Mouse (Mus musculus) forebrain, embryonic 10.5 days (tissue): Measurements from ENCODE around the gene Nolc1. TPM values are rescaled to one million over a fixed set of nuclear protein-coding genes. Genes with fewer than 3 reads are reported as not detected.

Source experiments
- DNase-seq: peaks from one replicate; pipeline ENCODE4 v3.0.0-alpha.2; 2017; ENCODE audit warnings: low spot score; ENCODE audit errors: extremely low spot score
- H3K27ac ChIP-seq: fragments of 300-500 bp; sonication (generic); 2 replicates; pipeline ENCODE4 v1.5.1; 2016; ENCODE audit warnings: mild to moderate bottlenecking
- H3K27me3 ChIP-seq: fragments of 300-500 bp; sonication (generic); 2 replicates; pipeline ENCODE4 v1.6.1; 2016; ENCODE audit warnings: mild to moderate bottlenecking; ENCODE audit not compliant: poor library complexity, severe bottlenecking
- H3K36me3 ChIP-seq: fragments of 300-500 bp; sonication (generic); replicated peaks from 2 replicates; pipeline ENCODE4 v1.6.1; 2016; ENCODE audit warnings: mild to moderate bottlenecking, moderate library complexity
- H3K4me1 ChIP-seq: fragments of 300-500 bp; sonication (generic); 2 replicates; pipeline ENCODE4 v1.6.1; 2016
- H3K4me3 ChIP-seq: fragments of 300-500 bp; sonication (generic); 2 replicates; pipeline ENCODE4 v1.5.1; 2016; ENCODE audit warnings: mild to moderate bottlenecking, moderate library complexity
- H3K9me3 ChIP-seq: fragments of 300-500 bp; sonication (generic); 2 replicates; pipeline ENCODE4 v1.6.1; 2016; ENCODE audit warnings: mild to moderate bottlenecking, moderate library complexity
- WGBS: fragments of 180-500 bp; shearing (Covaris S2); methylation state at CpG from one replicate; pipeline ENCODE4 v1.1.7; 2016; 5-methylcytosine and 5-hydroxymethylcytosine counted together
- polyA plus RNA-seq: library from polyadenylated mRNA; unstranded; fragments of >200 nt; fragmentation: Nextera tagmentation; extraction: Ambion mirVana; gene quantifications from 2 replicates; pipeline ENCODE4 v1.2.1, GENCODE M21; 2016

Gene Nolc1
- polyA plus RNA-seq, 1 experiment from 2014 or later, result 167 TPM

- peaks cover 61% of the 10 kb centered on the region for H3K4me1 ChIP-seq
- H3K36me3 ChIP-seq, result peaks cover 52% of the 10 kb centered on the region
- WGBS, result 33% methylated on average over 6 of the region's 6 CpGs
Observed at GRCm38 (mm10) chr19:46037243-46037924, 38.3 kb upstream of the Nolc1 start.

DNA sequence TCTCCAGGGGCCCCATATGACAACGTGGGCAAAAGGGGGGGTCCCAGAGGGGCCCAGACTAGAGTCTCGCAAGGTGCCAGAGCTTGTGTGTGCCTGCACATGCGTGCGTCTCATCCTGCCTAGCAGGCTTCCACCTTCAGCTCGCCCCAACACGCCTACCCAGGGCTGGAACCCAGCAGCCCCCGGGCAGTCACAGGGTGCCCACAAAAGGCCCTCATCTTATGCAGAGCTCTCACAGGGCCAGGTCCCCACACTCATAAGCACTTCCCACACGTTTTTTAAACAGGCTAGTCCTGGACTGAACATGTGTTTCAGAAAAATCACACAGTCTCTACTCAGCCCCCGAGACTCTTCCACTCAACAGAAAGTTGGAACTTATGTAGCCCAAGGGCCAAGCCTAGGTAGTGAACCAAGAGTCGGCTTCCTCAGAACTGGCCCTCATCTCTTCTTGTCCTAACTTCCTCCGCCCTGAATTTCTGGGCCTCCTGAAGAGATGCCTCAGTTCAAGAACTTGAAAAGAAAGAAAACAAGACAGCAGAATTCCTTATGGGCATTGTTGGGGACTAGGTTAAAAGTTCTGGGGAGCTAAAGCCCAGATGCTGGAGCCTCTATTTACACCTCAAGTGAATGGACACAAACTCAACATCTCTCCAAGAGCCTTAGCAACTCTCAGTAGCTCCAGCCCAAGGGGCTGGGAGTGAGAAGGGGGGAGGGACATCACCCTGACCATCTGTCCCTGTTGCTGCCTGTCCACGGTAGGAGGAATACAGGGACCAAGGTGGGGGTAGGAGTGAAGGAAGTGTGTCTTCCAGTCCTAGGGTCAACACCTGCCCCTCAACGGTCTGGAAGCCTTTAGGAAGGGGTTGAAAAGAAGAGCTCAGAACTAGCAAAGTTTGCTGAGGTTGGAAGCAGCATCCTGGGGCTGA is 37.5 kb upstream of the Nolc1 start:
- no peaks in the 10 kb centered on the region for H3K27me3 ChIP-seq
- no peak for DNase-seq
- WGBS, result 28% methylated on average over 13 of the region's 13 CpGs

More at GRCm38 (mm10) chr19:46037243-46037924, 38.3 kb upstream of the Nolc1 start:
- peak overlapping the region; percentile 84 for H3K4me3 ChIP-seq
- no peaks in the 10 kb centered on the region for H3K27me3 ChIP-seq
- H3K27ac ChIP-seq, result peak overlapping the region; percentile 99
- H3K9me3 ChIP-seq, result no peaks in the 10 kb centered on the region
- no peak for DNase-seq

DNA sequence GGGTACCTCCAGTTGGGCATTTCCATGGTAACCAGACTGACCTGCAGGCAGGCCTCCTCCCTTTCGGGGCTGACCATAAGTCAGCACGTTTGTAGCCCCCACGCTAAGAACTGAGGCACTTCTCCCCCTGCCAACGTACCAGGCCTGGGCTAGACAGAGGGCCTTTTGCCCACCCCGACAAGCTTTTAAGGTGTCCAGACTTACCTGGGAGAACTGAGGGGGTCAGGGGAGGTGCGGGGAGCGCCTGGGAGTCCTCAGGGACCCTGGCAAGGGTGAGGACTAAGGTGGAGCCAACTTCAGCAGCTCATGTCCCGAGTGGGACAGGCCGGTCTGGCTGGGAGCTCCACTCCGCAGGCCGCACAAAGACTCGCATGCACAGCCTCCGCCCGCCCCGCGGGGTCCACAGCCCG is 36.8 kb upstream of the Nolc1 start:
- Histone ChIP-seq H3K27ac (peak overlapping the region; percentile 99), H3K4me1 (peaks cover 76% of the 10 kb centered on the region), H3K9me3 (no peaks in the 10 kb centered on the region), H3K4me3 (peak overlapping the region; percentile 84), H3K27me3 (no peaks in the 10 kb centered on the region), H3K36me3 (peaks cover 37% of the 10 kb centered on the region)
- peak; percentile 59 for DNase-seq
- under 1% methylated on average over 17 of the region's 17 CpGs for WGBS

More for the DNA sequence above, 37.5 kb upstream of the Nolc1 start:
- peaks cover 69% of the 10 kb centered on the region for H3K4me1 ChIP-seq
- H3K36me3 ChIP-seq, result peaks cover 44% of the 10 kb centered on the region
- H3K9me3 ChIP-seq, result no peaks in the 10 kb centered on the region
- peak overlapping the region; percentile 99 for H3K27ac ChIP-seq
- H3K4me3 ChIP-seq, result peak overlapping the region; percentile 84

- H3K4me1 ChIP-seq, result peaks cover 82% of the 10 kb centered on the region
- no peaks in the 10 kb centered on the region for H3K27me3 ChIP-seq
- peak; percentile 89 for DNase-seq
- WGBS, result 2% methylated on average over 26 of the region's 30 CpGs
- H3K4me3 ChIP-seq, result peak overlapping the region; percentile 84
- H3K36me3 ChIP-seq, result peaks cover 31% of the 10 kb centered on the region
- H3K27ac ChIP-seq, result peak overlapping the region; percentile 99
- no peaks in the 10 kb centered on the region for H3K9me3 ChIP-seq
Observed at GRCm38 (mm10) chr19:46039478-46039877, 36.2 kb upstream of the Nolc1 start.

DNA sequence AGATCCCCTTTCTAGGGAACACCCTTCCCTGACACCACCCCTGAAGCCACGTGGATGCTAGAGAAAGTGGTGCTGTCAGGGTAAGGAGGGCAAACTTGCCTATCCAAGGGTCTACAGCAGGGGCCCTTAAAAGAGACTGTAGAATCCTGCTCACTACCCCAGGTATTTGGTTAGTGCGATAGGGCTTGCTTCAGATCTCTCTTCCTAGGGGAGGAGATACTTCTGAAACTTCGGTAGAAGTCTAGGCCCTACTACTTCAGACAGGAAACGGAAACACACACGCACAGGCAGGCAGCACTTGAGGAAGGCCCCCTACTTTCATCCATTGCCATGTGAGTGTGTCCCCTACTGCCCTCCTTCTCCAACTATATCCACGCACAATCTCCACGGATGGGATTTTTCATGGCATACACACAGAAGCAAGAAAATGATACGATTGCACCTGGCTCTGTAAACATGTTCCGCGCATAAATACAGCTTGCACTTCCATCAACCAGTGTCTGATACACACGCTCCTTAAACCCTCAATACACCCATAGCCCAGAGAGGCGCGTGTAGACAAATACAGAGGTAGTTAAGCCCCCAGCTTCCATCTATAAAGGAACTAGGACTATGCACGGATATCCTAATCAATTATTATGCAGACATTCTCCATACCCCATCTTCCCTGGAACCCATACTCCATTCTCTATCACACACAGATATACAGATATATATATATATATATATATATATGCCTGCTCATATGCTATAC is 35.3 kb upstream of the Nolc1 start:
- Histone ChIP-seq H3K36me3 (peaks cover 22% of the 10 kb centered on the region), H3K4me1 (peaks cover 90% of the 10 kb centered on the region), H3K9me3 (no peaks in the 10 kb centered on the region), H3K4me3 (peak overlapping the region; percentile 84), H3K27me3 (no peaks in the 10 kb centered on the region), H3K27ac (peak overlapping the region; percentile 99)
- DNase-seq, result no peak
- WGBS, result 33% methylated on average over 14 of the region's 14 CpGs

DNA sequence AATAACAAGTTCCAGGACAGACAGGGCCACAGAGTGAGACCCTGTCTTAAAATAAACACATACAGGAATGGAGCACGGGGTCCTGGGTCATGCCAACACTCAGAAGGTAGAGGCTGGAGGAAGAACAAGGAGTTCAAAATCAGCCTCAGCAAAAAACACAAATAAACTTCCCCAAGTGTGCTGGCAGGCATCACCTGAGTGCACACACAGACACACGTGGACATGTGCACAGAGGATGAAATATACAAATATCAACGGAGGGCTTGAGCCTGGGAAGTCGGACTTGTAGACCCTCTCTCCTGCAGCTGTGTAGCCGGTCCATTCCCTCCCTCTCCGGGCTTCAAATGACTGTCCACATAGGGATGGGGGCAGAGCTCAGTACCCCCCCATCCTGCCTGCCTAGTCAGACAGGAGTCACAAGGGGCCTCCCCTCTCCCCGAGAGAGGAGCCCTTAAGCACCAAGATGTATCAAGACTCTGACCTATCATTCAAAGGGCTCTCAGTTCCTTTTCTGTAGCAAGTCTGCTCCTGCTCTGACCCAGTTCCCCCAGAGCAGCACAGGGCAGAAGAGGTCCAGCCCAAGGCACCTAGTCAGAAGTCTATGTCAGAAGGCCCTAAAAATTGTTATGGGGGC is 34.2 kb upstream of the Nolc1 start:
- Histone ChIP-seq H3K4me1 (peaks cover 95% of the 10 kb centered on the region), H3K27ac (peak overlapping the region; percentile 97), H3K9me3 (no peaks in the 10 kb centered on the region), H3K36me3 (peaks cover 12% of the 10 kb centered on the region), H3K27me3 (no peaks in the 10 kb centered on the region), H3K4me3 (peak overlapping the region; percentile 97)
- no peak for DNase-seq
- 31% methylated on average over 7 of the region's 7 CpGs for WGBS

GRCm38 (mm10) chr19:46041933-46042475 is 33.7 kb upstream of the Nolc1 start:
- H3K27ac ChIP-seq, result peak overlapping the region; percentile 97
- H3K9me3 ChIP-seq, result no peaks in the 10 kb centered on the region
- peak overlapping the region; percentile 97 for H3K4me3 ChIP-seq
- DNase-seq, result peak; percentile 76
- no peaks in the 10 kb centered on the region for H3K27me3 ChIP-seq
- peaks cover 95% of the 10 kb centered on the region for H3K4me1 ChIP-seq
- H3K36me3 ChIP-seq, result peaks cover 6% of the 10 kb centered on the region
- WGBS, result 2% methylated on average over 14 of the region's 14 CpGs

DNA sequence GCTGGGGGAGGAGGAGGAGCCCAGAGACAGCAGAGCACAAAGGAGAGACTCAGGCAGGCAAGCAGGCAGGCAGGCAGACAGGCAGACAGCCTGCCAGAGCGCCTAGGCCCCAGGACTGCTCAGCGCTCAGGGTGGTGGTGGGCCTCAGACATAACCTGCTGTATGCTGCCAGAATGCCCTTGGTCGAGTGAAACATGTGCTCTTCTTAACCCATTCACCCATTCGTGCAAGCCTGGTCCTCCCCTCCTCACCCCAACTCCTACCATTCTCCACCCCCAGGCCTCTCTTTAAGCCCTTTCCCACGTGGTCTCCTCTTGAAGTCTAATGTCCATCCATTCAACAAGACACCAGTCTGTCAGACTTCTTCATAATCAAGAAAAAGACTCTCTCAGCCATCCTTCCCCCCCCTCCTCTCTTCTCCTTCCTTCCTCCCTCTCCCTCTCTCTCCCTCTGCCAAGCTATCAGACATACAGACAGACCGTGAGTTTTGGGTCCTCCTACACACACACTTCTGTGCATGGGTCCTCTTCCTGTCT is 33.1 kb upstream of the Nolc1 start:
- Histone ChIP-seq H3K4me3 (peak overlapping the region; percentile 97), H3K27ac (peak overlapping the region; percentile 97), H3K36me3 (0 out of 2 replicates have a peak, but pooled peaks cover 2% of the 10 kb centered on the region), H3K9me3 (no peaks in the 10 kb centered on the region), H3K4me1 (peaks cover 95% of the 10 kb centered on the region), H3K27me3 (no peaks in the 10 kb centered on the region)
- DNase-seq, result peak; percentile 73
- 5% methylated on average over 6 of the region's 6 CpGs for WGBS

- Histone ChIP-seq H3K36me3 (0 out of 2 replicates have a peak, but pooled peaks cover 2% of the 10 kb centered on the region), H3K27ac (peak overlapping the region; percentile 97), H3K4me3 (peak overlapping the region; percentile 97), H3K9me3 (no peaks in the 10 kb centered on the region), H3K4me1 (peaks cover 90% of the 10 kb centered on the region), H3K27me3 (no peaks in the 10 kb centered on the region)
- 67% methylated on average over 7 of the region's 7 CpGs for WGBS
- no peak for DNase-seq
Observed at GRCm38 (mm10) chr19:46043380-46043779, 32.3 kb upstream of the Nolc1 start.

- peaks cover 83% of the 10 kb centered on the region for H3K4me1 ChIP-seq
- peak within 1 kb of the TSS; percentile 97 for H3K4me3 ChIP-seq
- WGBS, result under 1% methylated on average over 34 of the region's 34 CpGs
- H3K27ac ChIP-seq, result peak within 1 kb of the TSS; percentile 97
- H3K9me3 ChIP-seq, result no peaks in the 10 kb centered on the region
- H3K27me3 ChIP-seq, result no peaks in the 10 kb centered on the region
- no peak for DNase-seq
- no peaks in the 10 kb centered on the region for H3K36me3 ChIP-seq
Observed at GRCm38 (mm10) chr19:46044271-46044992, 31.2 kb upstream of the Nolc1 start, which contains the start of gene Pprc1. Gene Pprc1, plus strand, starts transcription at chr19:46044886.
